8 mouse cellular contexts compared by ENCODE assay signal in the genomic region with DNA sequence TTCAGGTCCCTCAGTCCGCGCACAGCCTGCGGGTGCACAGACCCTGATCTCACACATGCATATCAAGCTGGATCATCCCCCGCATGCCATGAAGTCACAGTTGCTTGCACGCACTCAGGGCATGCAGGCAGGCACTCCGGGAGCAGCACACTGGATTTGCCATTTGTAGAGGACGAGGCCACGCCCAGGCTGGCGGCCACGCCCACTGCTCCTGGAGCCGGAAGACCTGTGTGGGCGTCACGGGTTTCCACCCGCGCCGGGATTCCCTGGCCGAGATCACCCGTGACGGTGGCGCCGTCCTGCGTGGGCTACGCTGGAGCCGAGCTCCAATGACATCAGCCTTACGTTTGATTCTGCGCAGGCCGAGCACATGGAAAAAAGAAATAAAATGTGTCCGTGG. TPM values are rescaled to one million over a fixed set of nuclear protein-coding genes. Genes with fewer than 3 reads are reported as not detected.
DNase-seq lines count a peak whose midpoint lies in the region; ATAC-seq and TF ChIP-seq lines count a peak whose summit lies in the region.

No protein-coding gene starts in this region.

- no peaks in the 10 kb centered on the region for H3K9me3 ChIP-seq in forebrain, postnatal 0 days (ENCODE audit: low read length)
- no peaks in the 10 kb centered on the region for H3K9me3 ChIP-seq in lung, embryonic 15.5 days

- H3K36me3 ChIP-seq in forebrain, postnatal 0 days (ENCODE audit: insufficient read depth): no peaks in the 10 kb centered on the region
- H3K36me3 ChIP-seq in lung, embryonic 15.5 days: no peaks in the 10 kb centered on the region
- no peaks in the 10 kb centered on the region for H3K36me3 ChIP-seq in thymus, adult 2 months (ENCODE audit: control insufficient read depth, insufficient read depth, low read length)

- peak overlapping the region; percentile 41 for H3K9ac ChIP-seq in forebrain, postnatal 0 days
- peak overlapping the region; percentile 15 for H3K9ac ChIP-seq in lung, embryonic 15.5 days

- peak overlapping the region; percentile 32 for H3K4me3 ChIP-seq in forebrain, postnatal 0 days (ENCODE audit: low read depth, low read length)
- peak overlapping the region; percentile 33 for H3K4me3 ChIP-seq in lung, embryonic 15.5 days
- H3K4me3 ChIP-seq in olfactory bulb, adult 2 months (ENCODE audit: insufficient read depth, low read depth, low read length): peak overlapping the region; percentile 20
- peak overlapping the region; percentile 29 for H3K4me3 ChIP-seq in thymus, adult 2 months (ENCODE audit: control insufficient read depth, insufficient read depth, low read length)

- peaks cover 16% of the 10 kb centered on the region for H3K4me1 ChIP-seq in forebrain, postnatal 0 days (ENCODE audit: insufficient read depth)
- H3K4me1 ChIP-seq in lung, embryonic 15.5 days: peaks cover 60% of the 10 kb centered on the region
- peaks cover 45% of the 10 kb centered on the region for H3K4me1 ChIP-seq in olfactory bulb, adult 2 months (ENCODE audit: control insufficient read depth, insufficient read depth, low read length)
- peaks cover 39% of the 10 kb centered on the region for H3K4me1 ChIP-seq in thymus, adult 2 months (replicated peaks; ENCODE audit: control insufficient read depth, insufficient read depth, low read length)

- H3K27ac ChIP-seq in forebrain, postnatal 0 days (ENCODE audit: low read depth, low read length): peak overlapping the region; percentile 55
- H3K27ac ChIP-seq in lung, embryonic 15.5 days: peak overlapping the region; percentile 83
- H3K27ac ChIP-seq in olfactory bulb, adult 2 months (ENCODE audit: insufficient read depth, low read depth, low read length): 0 out of 2 replicates have a peak overlapping the region, but pooled peaks have one; percentile 2
- H3K27ac ChIP-seq in thymus, adult 2 months (ENCODE audit: control insufficient read depth, insufficient read depth, low read length): no peak overlapping the region

- peak; percentile 85 for ATAC-seq in forebrain, postnatal 0 days
- ATAC-seq in lung, embryonic 15.5 days (ENCODE audit: borderline replicate concordance, extremely low read depth, low FRiP score, low TSS enrichment): peak; percentile 37; the same call in 1 of the 2 replicates

- TF ChIP-seq CTCF in forebrain, postnatal 0 days (IDR thresholded peaks at IDR 0.05; ENCODE audit: low read depth): no peak
- TF ChIP-seq CTCF in olfactory bulb, adult 2 months (IDR thresholded peaks at IDR 0.05; ENCODE audit: insufficient read depth, low read depth, low read length): no peak
- TF ChIP-seq CTCF in thymus, adult 2 months (IDR thresholded peaks at IDR 0.05; ENCODE audit: borderline replicate concordance, control insufficient read depth, extremely low read depth, insufficient read depth, low read length, poor library complexity): peak; percentile 19; the same call in 1 of the 2 replicates

- no peak for TF ChIP-seq POLR2A in olfactory bulb, adult 2 months (IDR thresholded peaks at IDR 0.05; ENCODE audit: insufficient read depth, low read depth, low read length)
- no peak for TF ChIP-seq POLR2A in thymus, adult 2 months (IDR thresholded peaks at IDR 0.05; ENCODE audit: control insufficient read depth, extremely low read depth, insufficient read depth, low read length, poor library complexity)

- H3K27me3 ChIP-seq in forebrain, postnatal 0 days (ENCODE audit: insufficient read depth, low read length): peaks cover 2% of the 10 kb centered on the region
- 0 out of 2 replicates have a peak, but pooled peaks cover under 1% of the 10 kb centered on the region for H3K27me3 ChIP-seq in lung, embryonic 15.5 days
- peaks cover 2% of the 10 kb centered on the region; the same call in 1 of the 2 replicates for H3K27me3 ChIP-seq in thymus, adult 2 months (ENCODE audit: control insufficient read depth, insufficient read depth, low read length)

- WGBS in forebrain, postnatal 0 days: 2% methylated on average over 28 of the region's 28 CpGs
- WGBS in lung, embryonic 15.5 days: 3% methylated on average over 28 of the region's 28 CpGs
- WGBS in olfactory bulb, adult 2 months: 3% methylated on average over 28 of the region's 28 CpGs
- 2% methylated on average over 28 of the region's 28 CpGs for WGBS in thymus, adult 2 months

- peak; percentile 61 for DNase-seq in MEL-GATA-1-ER (ENCODE audit: extremely low read depth, low read depth)
- peak; percentile 73 to 81 for DNase-seq in cerebellum, adult 18-20 months
- DNase-seq in forebrain, postnatal 0 days: peak; percentile 89
- DNase-seq in heart, postnatal 4 days: peak; percentile 86
- DNase-seq in layer of hippocampus, adult 9-11 months: peak; percentile 78
- DNase-seq in thymus, adult 2 months: peak; percentile 81

- peak overlapping the region; percentile 61 for H3K4me2 ChIP-seq in forebrain, postnatal 0 days (ENCODE audit: low read depth)
- H3K4me2 ChIP-seq in lung, embryonic 15.5 days: peak overlapping the region; percentile 63

RNA-seq across cellular contexts. Expression of a gene that starts 9.8 kb away (rescaled TPM):
- total RNA-seq in forebrain, postnatal 0 days (2014; rRNA removed): 5.0 and 5.8 TPM in 2 replicates
- 6.5 and 7.7 TPM in 2 replicates for polyA plus RNA-seq in forebrain, postnatal 0 days (2015; fragmentation: Nextera tagmentation; extraction: Ambion mirVana)
- 1 to 10 TPM; 6.4 to 9.5 TPM for total RNA-seq in heart, postnatal 4 days (2021)
- polyA plus RNA-seq in lung, embryonic 15.5 days (2015; fragmentation: Nextera tagmentation; extraction: Ambion mirVana): 42.7 and 42.9 TPM in 2 replicates
- polyA plus RNA-seq in olfactory bulb, adult 2 months (2012; ENCODE audit: insufficient read depth, insufficient read length, low replicate concordance, missing spikeins): not detected in 2 replicates
- polyA plus RNA-seq in thymus, adult 2 months (2012; rRNA removed): 36.2 and 53.2 TPM in 2 replicates

RNA-seq across cellular contexts. Expression of a gene that starts 21.6 kb away (rescaled TPM):
- 46.1 and 46.5 TPM in 2 replicates for total RNA-seq in forebrain, postnatal 0 days (2014; rRNA removed)
- polyA plus RNA-seq in forebrain, postnatal 0 days (2015; fragmentation: Nextera tagmentation; extraction: Ambion mirVana): 22.1 and 24.5 TPM in 2 replicates
- total RNA-seq in heart, postnatal 4 days (2021): 10 to 100 TPM; 15.5 to 17.2 TPM
- 55.8 and 60.4 TPM in 2 replicates for polyA plus RNA-seq in lung, embryonic 15.5 days (2015; fragmentation: Nextera tagmentation; extraction: Ambion mirVana)
- not detected in 2 replicates for polyA plus RNA-seq in olfactory bulb, adult 2 months (2012; ENCODE audit: insufficient read depth, insufficient read length, low replicate concordance, missing spikeins)
- polyA plus RNA-seq in thymus, adult 2 months (2012; rRNA removed): 44.2 and 52.7 TPM in 2 replicates

RNA-seq across cellular contexts. Expression of a gene that starts 38.9 kb away (rescaled TPM):
- total RNA-seq in forebrain, postnatal 0 days (2014; rRNA removed): 214 and 233 TPM in 2 replicates
- 381 and 448 TPM in 2 replicates for polyA plus RNA-seq in forebrain, postnatal 0 days (2015; fragmentation: Nextera tagmentation; extraction: Ambion mirVana)
- total RNA-seq in heart, postnatal 4 days (2021): 100 to 1,000 TPM; 162 to 169 TPM
- 305 and 307 TPM in 2 replicates for polyA plus RNA-seq in lung, embryonic 15.5 days (2015; fragmentation: Nextera tagmentation; extraction: Ambion mirVana)
- not detected in 2 replicates for polyA plus RNA-seq in olfactory bulb, adult 2 months (2012; ENCODE audit: insufficient read depth, insufficient read length, low replicate concordance, missing spikeins)
- 227 and 310 TPM in 2 replicates for polyA plus RNA-seq in thymus, adult 2 months (2012; rRNA removed)

Comparison
In these comparisons a context has a peak if more than half of its experiments do, and no peak if none do; other contexts are left out.
1. RNA of a gene that starts 38.9 kb away (polyA plus RNA-seq): 381 to 448 TPM in forebrain, postnatal 0 days, 227 to 310 TPM in thymus, adult 2 months and 305 to 307 TPM in lung, embryonic 15.5 days; not detected in olfactory bulb, adult 2 months; every median in the first group is over 100 times any median in the second.
2. Peak in every context shown above with its lines, with median percentiles within 50 percentile points of each other: DNase-seq and H3K4me3 ChIP-seq.